Mouse (Mus musculus): ENCODE measurements at regions not wholly inside any gene's neighbourhood (a gene's known extent, or its start where the extent isn't known, plus 50 kb on each side); places are given as distances from the start of the nearest gene placed in this dataset.

DNA sequence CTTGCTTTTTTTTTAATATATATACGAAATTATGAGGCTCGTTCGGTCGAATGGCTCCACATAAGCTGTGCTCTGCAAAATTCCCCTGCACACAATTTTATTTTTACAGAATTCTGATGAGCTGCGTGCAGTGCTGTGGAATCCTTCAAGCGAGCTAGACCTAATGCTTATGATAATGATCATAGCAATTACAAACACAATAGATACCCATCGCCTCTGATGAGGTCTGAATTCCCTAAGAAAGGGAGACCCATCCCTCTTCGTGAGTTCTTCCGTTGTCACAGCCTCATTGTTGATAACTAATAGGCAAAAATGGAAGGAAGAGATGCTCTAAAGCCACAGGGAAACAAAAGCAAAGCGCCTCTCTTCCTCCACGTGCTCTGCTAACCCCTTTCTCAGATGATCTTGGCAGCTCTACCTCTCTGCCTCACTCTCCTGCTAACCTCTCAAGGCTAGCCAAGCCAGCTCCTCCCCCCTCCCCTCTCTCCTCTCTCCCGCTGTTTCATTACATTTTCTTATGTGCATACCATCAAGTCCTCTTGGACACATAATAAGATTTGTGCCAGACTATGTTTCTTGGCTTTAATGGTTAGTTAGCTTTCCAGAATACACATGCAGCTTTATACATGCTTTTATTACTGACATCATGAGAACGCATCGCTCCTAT is 367.7 kb upstream of the Adgrl2 start:
- peaks cover 34% of the 10 kb centered on the region for H3K9me3 ChIP-seq (replicated peaks)
- TF ChIP-seq TAL1 (conservative IDR thresholded peaks at IDR 0.05; ENCODE audit: low read depth, low read length) (no peak), GATA1 (IDR thresholded peaks at IDR 0.05; ENCODE audit: borderline replicate concordance, low read length) (no peak), POLR2AphosphoS5 (IDR thresholded peaks at IDR 0.05; ENCODE audit: insufficient replicate concordance, low read depth, low read length) (no peak), CTCF (IDR thresholded peaks at IDR 0.05; ENCODE audit: low read depth, low read length) (no peak), GATA2 (IDR thresholded peaks at IDR 0.05; ENCODE audit: borderline replicate concordance, low read depth, low read length) (no peak)
- ATAC-seq (ENCODE audit: extremely low read depth, insufficient number of reproducible peaks, low FRiP score, poor library complexity, severe bottlenecking) (no peak), DNase-seq (ENCODE audit: low spot score) (no peak)
- no peaks in the 10 kb centered on the region for H3K4me1 ChIP-seq (ENCODE audit: insufficient read depth, low read depth, low read length)
- H3K36me3 ChIP-seq (replicated peaks), result no peaks in the 10 kb centered on the region
- H3K4me3 ChIP-seq (ENCODE audit: low read depth, low read length), result no peak overlapping the region
- no peaks in the 10 kb centered on the region for H3K27me3 ChIP-seq (ENCODE audit: insufficient read depth, low read length)

DNA sequence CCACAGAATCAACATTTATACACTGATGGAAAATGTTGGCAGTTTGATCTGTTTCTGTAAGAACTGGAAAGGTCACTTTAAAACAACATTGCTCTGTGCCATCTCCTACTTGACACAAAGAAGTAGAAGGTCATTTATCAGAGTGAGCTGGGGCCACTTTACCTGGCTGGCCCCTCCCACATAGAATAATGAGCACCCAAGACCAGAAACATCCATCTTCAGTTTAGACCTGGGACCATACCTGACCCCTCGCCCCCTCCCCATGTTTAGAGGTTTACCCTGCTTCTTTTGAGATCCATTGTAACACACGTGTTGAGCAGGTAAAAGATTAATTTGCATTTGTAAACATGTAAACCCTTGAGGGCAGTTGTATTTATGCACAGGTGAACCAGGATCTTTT is 366.8 kb upstream of the Adgrl2 start:
- Histone ChIP-seq H3K4me3 (ENCODE audit: low read depth, low read length) (no peak overlapping the region), H3K36me3 (replicated peaks) (no peaks in the 10 kb centered on the region), H3K27me3 (ENCODE audit: insufficient read depth, low read length) (no peaks in the 10 kb centered on the region), H3K9me3 (replicated peaks) (peaks cover 38% of the 10 kb centered on the region), H3K4me1 (ENCODE audit: insufficient read depth, low read depth, low read length) (no peaks in the 10 kb centered on the region)
- DNase-seq (ENCODE audit: low spot score), result no peak
- no peak for ATAC-seq (ENCODE audit: extremely low read depth, insufficient number of reproducible peaks, low FRiP score, poor library complexity, severe bottlenecking)
- no peak for TF ChIP-seq TAL1 (conservative IDR thresholded peaks at IDR 0.05; ENCODE audit: low read depth, low read length)

DNA sequence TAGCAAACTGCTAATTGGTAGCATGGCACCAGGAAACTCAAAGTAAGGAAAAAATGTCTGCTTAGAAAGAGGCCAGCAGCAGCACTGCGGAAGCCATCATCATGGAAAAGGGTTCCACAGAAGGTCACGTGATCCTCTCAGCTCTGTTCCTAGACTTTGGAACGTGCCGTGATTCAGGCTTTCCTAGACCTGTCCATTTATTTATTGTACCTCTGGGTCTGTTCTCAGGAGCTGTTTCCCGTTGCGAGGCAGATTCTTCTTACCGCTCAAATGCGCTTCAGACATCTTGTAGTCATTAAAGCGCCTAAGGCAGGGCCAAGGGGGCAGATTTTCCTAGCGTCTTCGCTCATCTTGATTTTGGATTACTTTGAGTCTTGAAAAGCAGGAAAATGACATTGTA is 365.0 kb upstream of the Adgrl2 start:
- peaks cover 35% of the 10 kb centered on the region for H3K9me3 ChIP-seq (replicated peaks)
- H3K4me1 ChIP-seq (ENCODE audit: insufficient read depth, low read depth, low read length), result no peaks in the 10 kb centered on the region
- TF ChIP-seq GATA2 (IDR thresholded peaks at IDR 0.05; ENCODE audit: borderline replicate concordance, low read depth, low read length) (no peak), TAL1 (conservative IDR thresholded peaks at IDR 0.05; ENCODE audit: low read depth, low read length) (no peak), CTCF (IDR thresholded peaks at IDR 0.05; ENCODE audit: low read depth, low read length) (no peak), POLR2AphosphoS5 (IDR thresholded peaks at IDR 0.05; ENCODE audit: insufficient replicate concordance, low read depth, low read length) (no peak), GATA1 (IDR thresholded peaks at IDR 0.05; ENCODE audit: borderline replicate concordance, low read length) (no peak)
- DNase-seq (ENCODE audit: low spot score) (no peak), ATAC-seq (ENCODE audit: extremely low read depth, insufficient number of reproducible peaks, low FRiP score, poor library complexity, severe bottlenecking) (no peak)
- H3K27me3 ChIP-seq (ENCODE audit: insufficient read depth, low read length), result no peaks in the 10 kb centered on the region
- H3K36me3 ChIP-seq (replicated peaks), result no peaks in the 10 kb centered on the region
- H3K4me3 ChIP-seq (ENCODE audit: low read depth, low read length), result no peak overlapping the region

DNA sequence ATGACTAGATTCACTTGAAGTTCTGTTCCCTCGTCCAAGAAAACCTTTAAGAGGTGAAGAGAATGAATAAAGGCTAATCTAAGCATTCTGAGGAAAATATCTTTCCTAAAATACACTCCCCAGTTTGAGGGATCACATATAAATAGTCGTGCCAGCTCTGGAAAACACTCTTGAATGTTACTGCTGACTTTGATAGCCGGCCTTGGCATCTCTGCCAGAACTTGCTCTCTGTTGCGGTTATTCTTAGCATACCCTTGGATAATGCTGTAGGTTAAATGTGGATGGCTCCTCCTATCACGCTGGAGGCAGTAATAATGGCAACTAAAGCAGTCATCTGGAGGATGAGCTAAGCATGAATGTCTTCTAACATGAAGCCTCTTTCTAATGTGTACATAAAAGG is 363.6 kb upstream of the Adgrl2 start:
- H3K4me1 ChIP-seq (ENCODE audit: insufficient read depth, low read depth, low read length), result no peaks in the 10 kb centered on the region
- DNase-seq (ENCODE audit: low spot score) (no peak), ATAC-seq (ENCODE audit: extremely low read depth, insufficient number of reproducible peaks, low FRiP score, poor library complexity, severe bottlenecking) (no peak)
- TF ChIP-seq CTCF (IDR thresholded peaks at IDR 0.05; ENCODE audit: low read depth, low read length), result no peak
- TF ChIP-seq GATA2 (IDR thresholded peaks at IDR 0.05; ENCODE audit: borderline replicate concordance, low read depth, low read length), result no peak
- no peak for TF ChIP-seq TAL1 (conservative IDR thresholded peaks at IDR 0.05; ENCODE audit: low read depth, low read length)
- H3K27me3 ChIP-seq (ENCODE audit: insufficient read depth, low read length), result no peaks in the 10 kb centered on the region
- H3K9me3 ChIP-seq (replicated peaks), result peaks cover 35% of the 10 kb centered on the region
- no peak overlapping the region for H3K4me3 ChIP-seq (ENCODE audit: low read depth, low read length)
- no peaks in the 10 kb centered on the region for H3K36me3 ChIP-seq (replicated peaks)

DNA sequence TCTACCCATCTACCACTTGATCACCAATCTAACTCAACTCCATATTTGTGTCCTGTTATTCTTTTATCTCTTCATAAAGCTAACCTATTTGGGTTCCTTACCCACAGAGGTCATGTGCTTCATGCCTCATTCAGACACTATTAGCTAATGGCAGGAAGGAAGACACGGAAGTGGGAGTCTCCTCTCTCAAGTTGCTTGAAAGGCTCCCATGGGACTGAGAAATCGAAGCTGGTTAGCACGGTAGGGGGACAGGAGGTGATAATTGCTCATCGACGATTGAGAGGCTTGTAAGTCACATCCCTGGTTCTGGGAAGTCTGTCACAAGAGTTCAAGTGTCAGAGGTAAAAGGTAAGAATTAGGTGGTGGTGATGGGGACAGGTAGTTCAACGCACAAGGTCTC is 362.2 kb upstream of the Adgrl2 start:
- Histone ChIP-seq H3K9me3 (replicated peaks) (peaks cover 28% of the 10 kb centered on the region), H3K27me3 (ENCODE audit: insufficient read depth, low read length) (no peaks in the 10 kb centered on the region), H3K36me3 (replicated peaks) (no peaks in the 10 kb centered on the region), H3K4me1 (ENCODE audit: insufficient read depth, low read depth, low read length) (no peaks in the 10 kb centered on the region), H3K4me3 (ENCODE audit: low read depth, low read length) (no peak overlapping the region)
- DNase-seq (ENCODE audit: low spot score) (no peak), ATAC-seq (ENCODE audit: extremely low read depth, insufficient number of reproducible peaks, low FRiP score, poor library complexity, severe bottlenecking) (no peak)
- TF ChIP-seq CTCF (IDR thresholded peaks at IDR 0.05; ENCODE audit: low read depth, low read length), result no peak
- TF ChIP-seq GATA2 (IDR thresholded peaks at IDR 0.05; ENCODE audit: borderline replicate concordance, low read depth, low read length), result no peak
- no peak for TF ChIP-seq POLR2AphosphoS5 (IDR thresholded peaks at IDR 0.05; ENCODE audit: insufficient replicate concordance, low read depth, low read length)
- no peak for TF ChIP-seq GATA1 (IDR thresholded peaks at IDR 0.05; ENCODE audit: borderline replicate concordance, low read length)
- no peak for TF ChIP-seq TAL1 (conservative IDR thresholded peaks at IDR 0.05; ENCODE audit: low read depth, low read length)

DNA sequence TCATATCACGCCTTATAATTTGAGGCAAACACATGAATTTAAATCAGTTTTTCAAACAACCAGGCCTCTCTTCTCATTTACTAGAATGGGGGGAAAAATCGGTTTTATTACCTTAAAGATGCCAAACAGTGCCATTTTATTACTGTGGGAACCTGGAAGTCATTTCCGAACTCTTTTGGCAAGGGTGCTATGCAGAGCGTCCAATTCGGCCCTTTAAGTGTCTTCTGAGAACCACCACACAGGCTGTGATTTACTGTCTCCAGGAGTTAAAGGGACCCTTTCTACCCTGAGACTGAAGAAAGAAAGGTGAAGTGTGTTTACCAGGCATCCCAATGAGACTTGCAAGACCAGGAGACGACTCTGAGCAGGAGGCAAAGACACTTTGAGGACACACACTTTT is 359.4 kb upstream of the Adgrl2 start:
- Histone ChIP-seq H3K4me1 (ENCODE audit: insufficient read depth, low read depth, low read length) (no peaks in the 10 kb centered on the region), H3K27me3 (ENCODE audit: insufficient read depth, low read length) (no peaks in the 10 kb centered on the region), H3K9me3 (replicated peaks) (peaks cover 13% of the 10 kb centered on the region), H3K36me3 (replicated peaks) (no peaks in the 10 kb centered on the region), H3K4me3 (ENCODE audit: low read depth, low read length) (no peak overlapping the region)
- no peak for ATAC-seq (ENCODE audit: extremely low read depth, insufficient number of reproducible peaks, low FRiP score, poor library complexity, severe bottlenecking)
- no peak for DNase-seq (ENCODE audit: low spot score)
- TF ChIP-seq GATA2 (IDR thresholded peaks at IDR 0.05; ENCODE audit: borderline replicate concordance, low read depth, low read length), result no peak
- no peak for TF ChIP-seq TAL1 (conservative IDR thresholded peaks at IDR 0.05; ENCODE audit: low read depth, low read length)
- TF ChIP-seq GATA1 (IDR thresholded peaks at IDR 0.05; ENCODE audit: borderline replicate concordance, low read length), result no peak
- no peak for TF ChIP-seq CTCF (IDR thresholded peaks at IDR 0.05; ENCODE audit: low read depth, low read length)
- TF ChIP-seq POLR2AphosphoS5 (IDR thresholded peaks at IDR 0.05; ENCODE audit: insufficient replicate concordance, low read depth, low read length), result no peak

DNA sequence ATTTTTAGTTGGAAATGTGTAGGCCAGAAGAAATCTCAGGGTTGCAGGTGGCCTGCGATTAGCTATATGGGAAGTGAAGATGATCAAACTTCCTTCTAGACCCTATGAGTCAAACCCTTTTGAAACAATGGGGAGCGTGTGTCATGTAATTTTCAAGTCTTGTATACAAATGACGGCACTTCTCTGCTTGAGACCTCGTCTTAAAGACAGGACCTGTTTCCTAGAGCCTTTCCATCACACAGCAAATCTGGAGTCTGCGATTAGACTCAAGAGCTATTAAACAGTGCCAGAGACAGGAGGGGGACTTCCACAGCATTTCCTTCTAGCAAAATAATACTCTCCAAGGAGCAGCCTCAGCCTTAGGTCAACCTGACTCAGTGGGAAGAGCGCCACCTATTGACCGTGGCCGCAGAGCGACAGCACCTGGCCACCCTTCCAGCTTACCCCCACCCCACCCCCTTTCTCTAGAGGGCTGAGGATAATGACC is 358.9 kb upstream of the Adgrl2 start:
- H3K9me3 ChIP-seq (replicated peaks), result peaks cover 13% of the 10 kb centered on the region
- H3K4me1 ChIP-seq (ENCODE audit: insufficient read depth, low read depth, low read length), result no peaks in the 10 kb centered on the region
- no peak for DNase-seq (ENCODE audit: low spot score)
- no peaks in the 10 kb centered on the region for H3K27me3 ChIP-seq (ENCODE audit: insufficient read depth, low read length)
- no peak for TF ChIP-seq GATA2 (IDR thresholded peaks at IDR 0.05; ENCODE audit: borderline replicate concordance, low read depth, low read length)
- no peak for TF ChIP-seq CTCF (IDR thresholded peaks at IDR 0.05; ENCODE audit: low read depth, low read length)
- TF ChIP-seq GATA1 (IDR thresholded peaks at IDR 0.05; ENCODE audit: borderline replicate concordance, low read length), result no peak
- no peak for TF ChIP-seq POLR2AphosphoS5 (IDR thresholded peaks at IDR 0.05; ENCODE audit: insufficient replicate concordance, low read depth, low read length)
- no peak for TF ChIP-seq TAL1 (conservative IDR thresholded peaks at IDR 0.05; ENCODE audit: low read depth, low read length)
- no peaks in the 10 kb centered on the region for H3K36me3 ChIP-seq (replicated peaks)
- no peak overlapping the region for H3K4me3 ChIP-seq (ENCODE audit: low read depth, low read length)
- no peak for ATAC-seq (ENCODE audit: extremely low read depth, insufficient number of reproducible peaks, low FRiP score, poor library complexity, severe bottlenecking)
